ENCODE assay signal across 24 mouse cellular contexts in genomic region chr14:76171285-76171684, GRCm38 (mm10).
A peak's percentile ranks its signal among the peaks of the same experiment; 100 is the strongest.
DNase-seq lines count a peak whose midpoint lies in the region; ATAC-seq lines count a peak whose summit lies in the region.
"Had no signal": no experiment of that assay in that cellular context is flagged by ENCODE, and none has a peak within 500 bp of the region (broad histone marks: within the 10 kb centered on the region; RNA-seq: fewer than 3 reads in every experiment).

No protein-coding gene starts in this region.

- H3K36me3 ChIP-seq in hindbrain, embryonic 10.5 days, result no peaks in the 10 kb centered on the region
- H3K36me3 ChIP-seq in hindbrain, embryonic 12.5 days, result no peaks in the 10 kb centered on the region
- no peaks in the 10 kb centered on the region for H3K36me3 ChIP-seq in lung, embryonic 15.5 days
- no peaks in the 10 kb centered on the region for H3K36me3 ChIP-seq in midbrain, embryonic 12.5 days
- H3K36me3 ChIP-seq in midbrain, embryonic 16.5 days (ENCODE audit: control insufficient read depth, insufficient read depth, low read length), result no peaks in the 10 kb centered on the region
- H3K36me3 ChIP-seq: embryonic facial prominence, embryonic 15.5 days; forebrain, embryonic 10.5 days; G1E; heart, embryonic 10.5 days had no signal

- H3K4me1 ChIP-seq in hindbrain, embryonic 10.5 days (replicated peaks), result peaks cover 24% of the 10 kb centered on the region
- H3K4me1 ChIP-seq in hindbrain, embryonic 12.5 days, result peaks cover 14% of the 10 kb centered on the region
- H3K4me1 ChIP-seq in lung, embryonic 15.5 days, result 0 out of 2 replicates have a peak, but pooled peaks cover 2% of the 10 kb centered on the region
- H3K4me1 ChIP-seq in midbrain, embryonic 12.5 days, result peaks cover 22% of the 10 kb centered on the region
- H3K4me1 ChIP-seq in midbrain, embryonic 16.5 days (ENCODE audit: control insufficient read depth, insufficient read depth, low read length), result peaks cover 10% of the 10 kb centered on the region
- H3K4me1 ChIP-seq: heart, embryonic 10.5 days had no signal

- ATAC-seq in hindbrain, embryonic 12.5 days (ENCODE audit: low FRiP score), result no peak
- peak; percentile 27; the same call in 1 of the 2 replicates for ATAC-seq in lung, embryonic 15.5 days (ENCODE audit: borderline replicate concordance, extremely low read depth, low FRiP score, low TSS enrichment)
- no peak for ATAC-seq in midbrain, embryonic 12.5 days (ENCODE audit: low FRiP score, low read depth)
- no peak for ATAC-seq in midbrain, embryonic 16.5 days
- ATAC-seq: CD4-positive, CD25-positive, alpha-beta regulatory T cell, adult 4 months; forebrain, embryonic 14.5 days had no signal

- DNase-seq in hindbrain, embryonic 10.5 days (ENCODE audit: low spot score), result no peak
- no peak for DNase-seq in lung, adult 18-20 months
- no peak for DNase-seq in left cerebral cortex, postnatal 14 days (ENCODE audit: low spot score in 2 of 2)
- DNase-seq: adrenal gland, adult 8-10 months; adrenal gland, postnatal 36 days; B cell, adult 2 months; cerebellum, adult 2 months; cerebellum, postnatal 10 days; embryo, embryonic 11 days; gastrocnemius, postnatal 36 days; heart, adult 18-20 months; heart, postnatal 10 days; heart, postnatal 4 days had no signal

- 65% methylated on average over 8 of the region's 8 CpGs for WGBS in hindbrain, embryonic 10.5 days
- 68% methylated on average over 8 of the region's 8 CpGs for WGBS in hindbrain, embryonic 12.5 days
- 64% methylated on average over 8 of the region's 8 CpGs for WGBS in lung, embryonic 15.5 days
- 48% methylated on average over 8 of the region's 8 CpGs for WGBS in midbrain, embryonic 12.5 days
- WGBS in midbrain, embryonic 16.5 days, result 50% methylated on average over 8 of the region's 8 CpGs

- H3K9ac ChIP-seq in hindbrain, embryonic 12.5 days, result no peak overlapping the region
- H3K9ac ChIP-seq in lung, embryonic 15.5 days, result no peak overlapping the region
- no peak overlapping the region for H3K9ac ChIP-seq in midbrain, embryonic 12.5 days (replicated peaks)
- no peak overlapping the region for H3K9ac ChIP-seq in midbrain, embryonic 16.5 days (ENCODE audit: low read depth, low read length)
- H3K9ac ChIP-seq: embryonic facial prominence, embryonic 15.5 days had no signal

- intact Hi-C loops in left cerebral cortex, postnatal 14 days (cut with DNase I), result no loop called here

- no peak overlapping the region for H3K4me3 ChIP-seq in hindbrain, embryonic 10.5 days
- H3K4me3 ChIP-seq in hindbrain, embryonic 12.5 days, result no peak overlapping the region
- no peak overlapping the region for H3K4me3 ChIP-seq in lung, embryonic 15.5 days
- H3K4me3 ChIP-seq in midbrain, embryonic 12.5 days, result no peak overlapping the region
- no peak overlapping the region for H3K4me3 ChIP-seq in midbrain, embryonic 16.5 days (ENCODE audit: low read depth, low read length)
- H3K4me3 ChIP-seq: embryonic facial prominence, embryonic 15.5 days; erythroblast, embryonic 14.5 days; forebrain, embryonic 10.5 days; heart, embryonic 10.5 days had no signal

- H3K4me2 ChIP-seq in hindbrain, embryonic 12.5 days (replicated peaks), result no peak overlapping the region
- no peak overlapping the region for H3K4me2 ChIP-seq in lung, embryonic 15.5 days
- H3K4me2 ChIP-seq in midbrain, embryonic 12.5 days (replicated peaks), result no peak overlapping the region
- H3K4me2 ChIP-seq in midbrain, embryonic 16.5 days (ENCODE audit: low read length), result no peak overlapping the region
- H3K4me2 ChIP-seq: embryonic facial prominence, embryonic 15.5 days had no signal

- H3K27ac ChIP-seq in hindbrain, embryonic 10.5 days, result peak overlapping the region; percentile 46; the same call in 1 of the 2 replicates
- no peak overlapping the region for H3K27ac ChIP-seq in hindbrain, embryonic 12.5 days
- no peak overlapping the region for H3K27ac ChIP-seq in lung, embryonic 15.5 days
- H3K27ac ChIP-seq in midbrain, embryonic 12.5 days (replicated peaks), result 0 out of 2 replicates have a peak overlapping the region, but pooled peaks have one; percentile 17
- H3K27ac ChIP-seq in midbrain, embryonic 16.5 days (ENCODE audit: low read length), result no peak overlapping the region
- H3K27ac ChIP-seq: embryonic facial prominence, embryonic 15.5 days; heart, embryonic 10.5 days had no signal

- H3K27me3 ChIP-seq in hindbrain, embryonic 10.5 days (ENCODE audit: insufficient read depth, poor library complexity, severe bottlenecking), result peaks cover 4% of the 10 kb centered on the region; the same call in 1 of the 2 replicates
- H3K27me3 ChIP-seq in hindbrain, embryonic 12.5 days, result peaks cover 3% of the 10 kb centered on the region; the same call in 1 of the 2 replicates
- no peaks in the 10 kb centered on the region for H3K27me3 ChIP-seq in lung, embryonic 15.5 days
- H3K27me3 ChIP-seq in midbrain, embryonic 12.5 days, result no peaks in the 10 kb centered on the region
- no peaks in the 10 kb centered on the region for H3K27me3 ChIP-seq in midbrain, embryonic 16.5 days (ENCODE audit: control insufficient read depth, insufficient read depth, low read depth, low read length)
- H3K27me3 ChIP-seq: embryonic facial prominence, embryonic 15.5 days had no signal

- H3K9me3 ChIP-seq in hindbrain, embryonic 10.5 days, result no peaks in the 10 kb centered on the region
- peaks cover 3% of the 10 kb centered on the region; the same call in 1 of the 2 replicates for H3K9me3 ChIP-seq in hindbrain, embryonic 12.5 days (replicated peaks)
- H3K9me3 ChIP-seq in lung, embryonic 15.5 days, result no peaks in the 10 kb centered on the region
- no peaks in the 10 kb centered on the region for H3K9me3 ChIP-seq in midbrain, embryonic 12.5 days
- no peaks in the 10 kb centered on the region for H3K9me3 ChIP-seq in midbrain, embryonic 16.5 days (replicated peaks; ENCODE audit: control insufficient read depth, low read length, poor library complexity, severe bottlenecking)
- H3K9me3 ChIP-seq: embryonic facial prominence, embryonic 15.5 days; forebrain, embryonic 10.5 days; G1E; heart, embryonic 10.5 days had no signal

Comparison
In these comparisons a context has a peak if more than half of its experiments do, and no peak if none do; other contexts are left out.
1. H3K27ac ChIP-seq: peak in hindbrain, embryonic 10.5 days (single experiment) and midbrain, embryonic 12.5 days (single experiment); none in hindbrain, embryonic 12.5 days (single experiment), lung, embryonic 15.5 days (single experiment) and midbrain, embryonic 16.5 days (single experiment).